Mouse (Mus musculus) c-Kit-positive CD71-negative TER-119-negative erythroid progenitor cells, embryonic 14.5 days (primary cell): ENCODE measurements around the gene Vmn1r126.
"Not testable (repeated sequence)": the region's sequence is repeated elsewhere in the genome, so short reads cannot be mapped to it uniquely, and the experiment has no call there.

Experiments
- DNase-seq: peaks from one replicate; pipeline ENCODE4 v3.0.0-alpha.2; 2013; ENCODE audit warnings: low read depth

The Vmn1r126 gene

DNA sequence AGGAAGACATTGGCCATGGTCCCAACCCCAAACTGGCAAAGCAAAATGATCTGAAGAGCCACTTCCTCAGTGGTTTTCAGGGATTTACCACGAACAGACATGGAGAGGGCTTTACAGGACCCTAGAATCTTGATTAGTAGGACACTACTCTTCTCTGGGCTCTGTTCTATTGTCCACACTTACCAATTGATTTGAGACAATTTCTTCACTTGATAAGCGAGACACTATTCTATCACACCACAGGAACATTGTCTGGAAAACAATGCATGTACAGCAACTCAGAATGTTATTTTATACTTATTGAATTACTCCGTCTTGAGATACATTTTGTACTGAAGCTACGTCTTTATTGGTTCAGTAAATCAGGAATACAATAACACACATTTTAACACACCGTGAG is at the start of gene Vmn1r126:
Gene Vmn1r126, minus strand, starts transcription at position 101 of the 400 bp plus-strand sequence.
- DNase-seq = not testable (repeated sequence)

DNA sequence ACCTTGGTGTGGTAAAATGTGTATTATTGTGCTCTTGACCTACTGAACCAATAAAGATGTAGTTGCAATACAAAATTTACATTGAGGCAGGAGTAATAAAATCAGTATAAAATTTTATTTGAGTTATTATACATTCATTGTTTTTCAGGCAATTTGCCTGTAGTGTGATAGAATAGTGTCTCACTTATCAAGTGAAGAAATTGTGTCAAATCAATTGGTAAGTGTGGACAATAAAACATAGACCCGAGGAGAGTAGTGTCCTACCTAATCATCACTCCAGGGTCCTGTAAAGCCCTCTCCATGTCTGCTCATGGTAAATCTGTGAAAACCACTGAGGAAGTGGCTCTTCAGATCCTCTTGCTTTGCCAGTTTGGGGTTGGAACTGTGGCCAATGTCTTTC is 47.8 kb upstream of the Vmn1r126 start, which contains the start of gene Vmn1r128:
Gene Vmn1r128, plus strand, starts transcription at position 301 of the 400 bp plus-strand sequence.
- not testable (repeated sequence) for DNase-seq

DNA sequence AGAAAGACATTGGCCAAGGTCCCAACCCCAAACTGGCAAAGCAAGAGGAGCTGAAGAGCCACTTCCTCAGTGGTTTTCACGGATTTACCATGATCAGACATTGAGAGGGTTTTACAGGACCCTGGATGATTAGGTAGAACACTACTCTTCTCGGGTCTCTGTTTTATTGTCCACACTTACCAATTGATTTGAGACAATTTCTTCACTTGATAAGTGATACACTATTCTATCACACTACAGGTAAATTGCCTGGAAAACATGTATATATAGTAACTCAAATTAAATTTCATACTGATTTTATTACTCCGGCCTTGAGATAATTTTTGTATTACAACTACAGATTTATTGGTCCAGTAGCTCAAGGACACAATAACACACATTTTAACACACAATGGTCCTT is 18.5 kb upstream of the Vmn1r126 start, which contains the start of gene Vmn1r127:
Gene Vmn1r127, minus strand, starts transcription at position 101 of the 400 bp plus-strand sequence.
- DNase-seq = not testable (repeated sequence)

DNA sequence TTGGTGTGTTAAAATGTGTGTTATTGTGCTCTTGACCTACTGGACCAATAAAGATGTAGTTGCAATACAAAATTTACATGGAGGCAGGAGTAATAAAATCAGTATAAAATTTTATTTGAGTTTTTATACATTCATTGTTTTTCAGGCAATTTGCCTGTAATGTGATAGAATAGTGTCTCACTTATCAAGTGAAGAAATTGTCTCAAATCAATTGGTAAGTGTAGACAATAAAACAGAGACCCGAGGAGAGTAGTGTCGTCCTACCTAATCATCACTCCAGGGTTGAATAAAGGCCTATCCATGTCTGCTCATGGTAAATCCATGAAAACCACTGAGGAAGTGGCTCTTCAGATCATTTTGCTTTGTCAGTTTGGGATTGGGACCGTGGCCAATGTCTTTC is 29.4 kb downstream of the Vmn1r126 start, which contains the start of gene Vmn1r125:
Gene Vmn1r125, plus strand, starts transcription at position 301 of the 400 bp plus-strand sequence.
- not testable (repeated sequence) for DNase-seq

DNA sequence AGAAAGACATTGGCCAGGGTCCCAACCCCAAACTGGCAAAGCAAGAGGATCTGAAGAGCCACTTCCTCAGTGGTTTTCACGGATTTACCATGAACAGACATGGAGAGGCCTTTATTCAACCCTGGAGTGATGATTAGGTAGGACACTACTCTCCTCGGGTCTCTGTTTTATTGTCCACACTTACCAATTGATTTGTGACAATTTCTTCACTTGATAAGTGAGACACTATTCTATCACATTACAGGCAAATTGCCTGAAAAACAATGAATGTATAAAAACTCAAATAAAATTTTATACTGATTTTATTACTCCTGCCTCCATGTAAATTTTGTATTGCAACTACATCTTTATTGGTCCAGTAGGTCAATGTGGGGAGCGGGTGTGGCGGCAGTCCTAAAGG is 40.8 kb downstream of the Vmn1r126 start, which contains the start of gene Vmn1r124:
Gene Vmn1r124, minus strand, starts transcription at position 101 of the 400 bp plus-strand sequence.
- DNase-seq = not testable (repeated sequence)
